Mouse (Mus musculus) liver, embryonic 14.5 days (tissue): Measurements from ENCODE around the gene Cbfa2t2. TPM values are rescaled to one million over a fixed set of nuclear protein-coding genes. Genes with fewer than 3 reads are reported as not detected.

Experiments
- ATAC-seq: fragments of 200-750 bp; cut with Nextera tagmentation; 2 replicates; pipeline ENCODE4 v1.8.0; 2017; ENCODE audit warnings: moderate number of reproducible peaks, mild to moderate bottlenecking, moderate library complexity; ENCODE audit not compliant: insufficient read depth
- DNase-seq, 3 experiments: peaks; one replicate each; pipeline ENCODE4 v3.0.0-alpha.2; 2012 to 2013; ENCODE audit warnings: low read depth in 3 of 3, low spot score in 3 of 3
- H3K27ac ChIP-seq: fragments of 300-500 bp; sonication (generic); 2 replicates; pipeline ENCODE4 v1.5.1; 2014; ENCODE audit warnings: moderate library complexity, mild to moderate bottlenecking, control low read depth, inconsistent platforms
- H3K27me3 ChIP-seq: fragments of 300-500 bp; sonication (generic); 2 replicates; pipeline ENCODE4 v1.6.1; 2014; ENCODE audit warnings: mild to moderate bottlenecking, low read length, moderate library complexity; ENCODE audit not compliant: control insufficient read depth, insufficient read depth
- H3K36me3 ChIP-seq: fragments of 300-500 bp; sonication (generic); replicated peaks from 2 replicates; pipeline ENCODE4 v1.6.1; 2014; ENCODE audit warnings: low read depth; ENCODE audit not compliant: control insufficient read depth, insufficient read depth
- H3K4me1 ChIP-seq, 2 experiments: fragments of 200-500 bp in 1 of 2; fragments of 300-500 bp in 1 of 2; sonication (generic) in 1 of 2; replicated peaks; 2 replicates each; pipeline ENCODE4 v1.6.1; 2012 to 2014; ENCODE audit warnings: antibody characterized with exemption in 1 of 2, inconsistent platforms in 1 of 2, low read length in 1 of 2; ENCODE audit not compliant: control insufficient read depth in 2 of 2, insufficient read depth in 2 of 2
- H3K4me2 ChIP-seq: fragments of 300-500 bp; sonication (generic); 2 replicates; pipeline ENCODE4 v1.6.1; 2014; ENCODE audit warnings: low read depth, mild to moderate bottlenecking, control low read depth, moderate library complexity
- H3K4me3 ChIP-seq, 2 experiments: fragments of 200-500 bp in 1 of 2; fragments of 300-500 bp in 1 of 2; sonication (generic) in 1 of 2; 2 replicates each; pipeline ENCODE4 v1.5.1; 2012 to 2014; ENCODE audit warnings: low read depth in 2 of 2, low read length in 2 of 2, mild to moderate bottlenecking in 2 of 2, control low read depth in 1 of 2, inconsistent platforms in 1 of 2, moderate library complexity in 1 of 2; ENCODE audit not compliant: insufficient read depth in 1 of 2
- H3K9ac ChIP-seq: fragments of 300-500 bp; sonication (generic); replicated peaks from 2 replicates; pipeline ENCODE4 v1.6.1; 2014; ENCODE audit warnings: mild to moderate bottlenecking, control low read depth, moderate library complexity
- H3K9me3 ChIP-seq: fragments of 300-500 bp; sonication (generic); 2 replicates; pipeline ENCODE4 v1.6.1; 2016; ENCODE audit warnings: low read length, mixed read lengths; ENCODE audit not compliant: control insufficient read depth
- CTCF ChIP-seq: IDR thresholded peaks from 2 replicates; pipeline ENCODE4 v1.5.1; 2016; ENCODE audit warnings: antibody characterized with exemption, low read depth, control low read depth
- EP300 ChIP-seq: IDR thresholded peaks from 2 replicates; pipeline ENCODE4 v1.6.1; 2016; ENCODE audit warnings: antibody characterized with exemption, low read depth
- WGBS: fragments of 180-500 bp; shearing (Covaris S2); extraction: QIAGEN DNeasy Blood & Tissue Kit; methylation state at CpG from one replicate; pipeline ENCODE4 v1.1.7; 2014; ENCODE audit not compliant: insufficient replicate concordance; 5-methylcytosine and 5-hydroxymethylcytosine counted together
- polyA plus RNA-seq, 2 experiments: library from polyadenylated mRNA; depleted of rRNA in 1 of 2; stranded (reverse) in 1 of 2; unstranded in 1 of 2; fragments of >200 nt; fragmentation: Nextera tagmentation in 1 of 2; extraction: Ambion mirVana in 1 of 2; gene quantifications; 2 replicates each; pipeline versions ENCODE4 v1.2.1 to v1.2.3; 2012 to 2014

The Cbfa2t2 gene
- polyA plus RNA-seq, 2 experiments = 4.1 to 5.3 TPM

- Histone ChIP-seq H3K9me3 (no peaks in the 10 kb centered on the region), H3K4me2 (no peak overlapping the region), H3K4me3 (no peak overlapping the region), H3K27me3 (no peaks in the 10 kb centered on the region), H3K36me3 (no peaks in the 10 kb centered on the region), H3K27ac (no peak overlapping the region), H3K9ac (no peak overlapping the region), H3K4me1 (peaks cover 6 to 10% of the 10 kb centered on the region in 2 experiments)
- ATAC-seq (no peak), DNase-seq (peak in 1 of 3 experiments; percentile 17)
- no peak for TF ChIP-seq EP300
- no peak for TF ChIP-seq CTCF
- WGBS = 41% methylated on average over 2 of the region's 2 CpGs
Observed at GRCm38 (mm10) chr2:154499717-154500247, 63.5 kb downstream of the Cbfa2t2 start.

GRCm38 (mm10) chr2:154500758-154501157 lies 64.5 kb downstream of the Cbfa2t2 start:
- Histone ChIP-seq H3K9ac (no peak overlapping the region), H3K36me3 (no peaks in the 10 kb centered on the region), H3K27ac (no peak overlapping the region), H3K9me3 (no peaks in the 10 kb centered on the region), H3K27me3 (no peaks in the 10 kb centered on the region), H3K4me3 (no peak overlapping the region), H3K4me1 (peaks cover 6 to 10% of the 10 kb centered on the region in 2 experiments), H3K4me2 (no peak overlapping the region)
- TF ChIP-seq CTCF (no peak), EP300 (no peak)
- DNase-seq = no peak
- WGBS = 78% methylated on average over 3 of the region's 3 CpGs
- no peak for ATAC-seq

GRCm38 (mm10) chr2:154507076-154507475 lies 70.8 kb downstream of the Cbfa2t2 start:
- ATAC-seq (no peak), DNase-seq (no peak)
- Histone ChIP-seq H3K27ac (no peak overlapping the region), H3K9ac (no peak overlapping the region), H3K36me3 (no peaks in the 10 kb centered on the region), H3K27me3 (no peaks in the 10 kb centered on the region), H3K4me1 (peaks cover 0 to 4% of the 10 kb centered on the region in 2 experiments; a peak in 1 of 4 replicates), H3K4me2 (no peak overlapping the region), H3K4me3 (no peak overlapping the region), H3K9me3 (no peaks in the 10 kb centered on the region)
- WGBS = 76% methylated on average over 2 of the region's 2 CpGs
- no peak for TF ChIP-seq CTCF
- no peak for TF ChIP-seq EP300

- H3K9me3 ChIP-seq = no peaks in the 10 kb centered on the region
- WGBS = 57% methylated on average over 9 of the region's 9 CpGs
- H3K9ac ChIP-seq = no peak overlapping the region
- no peaks in the 10 kb centered on the region for H3K27me3 ChIP-seq
- no peak overlapping the region for H3K4me2 ChIP-seq
- H3K27ac ChIP-seq = no peak overlapping the region
- H3K36me3 ChIP-seq = no peaks in the 10 kb centered on the region
- DNase-seq (peak in 2 of 3 experiments; percentile 16), ATAC-seq (peak; percentile 70)
- peak; percentile 57 for TF ChIP-seq CTCF
- no peak; the same call in 1 of the 2 replicates for TF ChIP-seq EP300
- H3K4me1 ChIP-seq = peaks cover 0 to 4% of the 10 kb centered on the region in 2 experiments; a peak in 1 of 4 replicates
- H3K4me3 ChIP-seq = no peak overlapping the region
Observed at GRCm38 (mm10) chr2:154507566-154508283, 71.4 kb downstream of the Cbfa2t2 start.

- TF ChIP-seq EP300 (no peak), CTCF (no peak)
- no peak overlapping the region for H3K9ac ChIP-seq
- H3K27me3 ChIP-seq = no peaks in the 10 kb centered on the region
- H3K27ac ChIP-seq = no peak overlapping the region
- DNase-seq = no peak
- no peak for ATAC-seq
- no peak overlapping the region for H3K4me2 ChIP-seq
- no peaks in the 10 kb centered on the region for H3K36me3 ChIP-seq
- no peak overlapping the region for H3K4me3 ChIP-seq
- H3K4me1 ChIP-seq = peaks cover 0 to 4% of the 10 kb centered on the region in 2 experiments; a peak in 1 of 4 replicates
- no peaks in the 10 kb centered on the region for H3K9me3 ChIP-seq
- WGBS = 77% methylated on average over 4 of the region's 4 CpGs
Observed at GRCm38 (mm10) chr2:154508450-154508849, 72.2 kb downstream of the Cbfa2t2 start.
